Mouse (Mus musculus) heart, postnatal 0 days (tissue): ENCODE results near the gene Plch2.

Experiments
- CTCF ChIP-seq: IDR thresholded peaks from 2 replicates; pipeline ENCODE4 v1.5.1; 2016; ENCODE audit warnings: antibody characterized with exemption, control low read depth, low read depth
- EP300 ChIP-seq: IDR thresholded peaks from 2 replicates; pipeline ENCODE4 v1.6.1; 2016; ENCODE audit warnings: antibody characterized with exemption, low read depth

- no peak for TF ChIP-seq EP300
- no peak for TF ChIP-seq CTCF
Observed at GRCm38 (mm10) chr4:155074418-155074817, 17.8 kb upstream of the Plch2 start.
